Mouse (Mus musculus) intestine, embryonic 16.5 days (tissue): ENCODE data around the gene Ets2. TPM values are rescaled to one million over a fixed set of nuclear protein-coding genes. Genes with fewer than 3 reads are reported as not detected.
A peak's percentile ranks its signal among the peaks of the same experiment; 100 is the strongest.

Experiments
- ATAC-seq: fragments of 200-750 bp; cut with Nextera tagmentation; 2 replicates; pipeline ENCODE4 v1.8.0; 2017; ENCODE audit warnings: moderate TSS enrichment, moderate library complexity
- H3K27ac ChIP-seq: fragments of 300-500 bp; sonication (generic); 2 replicates; pipeline ENCODE4 v1.5.1; 2014; ENCODE audit warnings: mild to moderate bottlenecking, low read length
- H3K27me3 ChIP-seq: fragments of 300-500 bp; sonication (generic); replicated peaks from 2 replicates; pipeline ENCODE4 v1.6.1; 2014; ENCODE audit warnings: low read length, control low read depth, mixed read lengths; ENCODE audit not compliant: control insufficient read depth, insufficient read depth
- H3K36me3 ChIP-seq: fragments of 300-500 bp; sonication (generic); 2 replicates; pipeline ENCODE4 v1.6.1; 2014; ENCODE audit warnings: low read length, control low read depth; ENCODE audit not compliant: control insufficient read depth, insufficient read depth
- H3K4me1 ChIP-seq: fragments of 300-500 bp; sonication (generic); 2 replicates; pipeline ENCODE4 v1.6.1; 2014; ENCODE audit warnings: low read length, control low read depth, mixed read lengths; ENCODE audit not compliant: control insufficient read depth, insufficient read depth
- H3K4me2 ChIP-seq: fragments of 300-500 bp; sonication (generic); 2 replicates; pipeline ENCODE4 v1.6.1; 2014; ENCODE audit warnings: low read depth, low read length, control low read depth
- H3K4me3 ChIP-seq: fragments of 300-500 bp; sonication (generic); 2 replicates; pipeline ENCODE4 v1.5.1; 2014; ENCODE audit warnings: mild to moderate bottlenecking, low read length
- H3K9ac ChIP-seq: fragments of 300-500 bp; sonication (generic); 2 replicates; pipeline ENCODE4 v1.6.1; 2014; ENCODE audit warnings: low read depth, low read length
- H3K9me3 ChIP-seq: fragments of 300-500 bp; sonication (generic); 2 replicates; pipeline ENCODE4 v1.6.1; 2016; ENCODE audit warnings: low read length, control low read depth; ENCODE audit not compliant: control insufficient read depth
- WGBS: fragments of 180-500 bp; shearing (Covaris S2); extraction: QIAGEN DNeasy Blood & Tissue Kit; methylation state at CpG from one replicate; pipeline ENCODE4 v1.1.7; 2014; 5-methylcytosine and 5-hydroxymethylcytosine counted together
- polyA plus RNA-seq: library from polyadenylated mRNA; unstranded; fragments of >200 nt; fragmentation: Nextera tagmentation; extraction: Ambion mirVana; gene quantifications from 2 replicates; pipeline ENCODE4 v1.2.1, GENCODE M21; 2015

Ets2 gene
- polyA plus RNA-seq, 1 experiment from 2014 or later, result 58.6 TPM

GRCm38 (mm10) chr16:95720532-95720931, 18.7 kb downstream of the Ets2 start:
- Histone ChIP-seq H3K36me3 (peaks cover 48% of the 10 kb centered on the region), H3K9ac (no peak overlapping the region), H3K27ac (no peak overlapping the region), H3K9me3 (no peaks in the 10 kb centered on the region; the same call in 1 of the 2 replicates), H3K4me1 (no peaks in the 10 kb centered on the region), H3K4me2 (no peak overlapping the region), H3K4me3 (no peak overlapping the region), H3K27me3 (no peaks in the 10 kb centered on the region)
- no peak for ATAC-seq
- 87% methylated on average over 8 of the region's 8 CpGs for WGBS

- Histone ChIP-seq H3K4me3 (no peak overlapping the region), H3K27me3 (no peaks in the 10 kb centered on the region), H3K9me3 (no peaks in the 10 kb centered on the region; the same call in 1 of the 2 replicates), H3K27ac (no peak overlapping the region), H3K36me3 (peaks cover 17% of the 10 kb centered on the region), H3K4me2 (no peak overlapping the region), H3K4me1 (peaks cover 5% of the 10 kb centered on the region; the same call in 1 of the 2 replicates), H3K9ac (no peak overlapping the region)
- 87% methylated on average over 2 of the region's 2 CpGs for WGBS
- ATAC-seq, result no peak
Observed at GRCm38 (mm10) chr16:95724251-95724650, 22.4 kb downstream of the Ets2 start.

GRCm38 (mm10) chr16:95724776-95725175, 22.9 kb downstream of the Ets2 start:
- Histone ChIP-seq H3K4me1 (peaks cover 5% of the 10 kb centered on the region; the same call in 1 of the 2 replicates), H3K36me3 (peaks cover 16% of the 10 kb centered on the region), H3K27ac (no peak overlapping the region), H3K27me3 (no peaks in the 10 kb centered on the region), H3K4me2 (no peak overlapping the region), H3K4me3 (no peak overlapping the region), H3K9ac (no peak overlapping the region), H3K9me3 (no peaks in the 10 kb centered on the region; the same call in 1 of the 2 replicates)
- no peak for ATAC-seq
- WGBS, result 81% methylated on average over 5 of the region's 5 CpGs

GRCm38 (mm10) chr16:95726802-95727201, 24.9 kb downstream of the Ets2 start:
- H3K36me3 ChIP-seq, result no peaks in the 10 kb centered on the region
- H3K9ac ChIP-seq, result no peak overlapping the region
- no peak overlapping the region for H3K27ac ChIP-seq
- WGBS, result 91% methylated on average over 4 of the region's 4 CpGs
- ATAC-seq, result no peak
- H3K9me3 ChIP-seq, result no peaks in the 10 kb centered on the region
- H3K4me1 ChIP-seq, result peaks cover 5% of the 10 kb centered on the region; the same call in 1 of the 2 replicates
- no peak overlapping the region for H3K4me2 ChIP-seq
- no peaks in the 10 kb centered on the region for H3K27me3 ChIP-seq
- H3K4me3 ChIP-seq, result no peak overlapping the region

- no peak overlapping the region for H3K9ac ChIP-seq
- H3K27me3 ChIP-seq, result no peaks in the 10 kb centered on the region
- H3K4me2 ChIP-seq, result no peak overlapping the region
- H3K4me3 ChIP-seq, result no peak overlapping the region
- H3K4me1 ChIP-seq, result peaks cover 5% of the 10 kb centered on the region; the same call in 1 of the 2 replicates
- no peaks in the 10 kb centered on the region for H3K9me3 ChIP-seq
- no peaks in the 10 kb centered on the region for H3K36me3 ChIP-seq
- ATAC-seq, result peak; percentile 63
- no peak overlapping the region for H3K27ac ChIP-seq
- 66% methylated on average over 10 of the region's 10 CpGs for WGBS
Observed at GRCm38 (mm10) chr16:95728453-95729435, 26.9 kb downstream of the Ets2 start.

- H3K36me3 ChIP-seq, result no peaks in the 10 kb centered on the region
- H3K9ac ChIP-seq, result no peak overlapping the region
- H3K27me3 ChIP-seq, result no peaks in the 10 kb centered on the region
- no peak overlapping the region for H3K4me3 ChIP-seq
- H3K9me3 ChIP-seq, result no peaks in the 10 kb centered on the region
- H3K27ac ChIP-seq, result no peak overlapping the region
- ATAC-seq, result no peak
- H3K4me1 ChIP-seq, result peaks cover 5% of the 10 kb centered on the region; the same call in 1 of the 2 replicates
- H3K4me2 ChIP-seq, result no peak overlapping the region
- 74% methylated on average over 6 of the region's 6 CpGs for WGBS
Observed at GRCm38 (mm10) chr16:95729775-95730174, 27.9 kb downstream of the Ets2 start.

GRCm38 (mm10) chr16:95734785-95735184, 32.9 kb downstream of the Ets2 start:
- Histone ChIP-seq H3K4me3 (no peak overlapping the region), H3K4me1 (no peaks in the 10 kb centered on the region), H3K4me2 (no peak overlapping the region), H3K9me3 (no peaks in the 10 kb centered on the region), H3K36me3 (no peaks in the 10 kb centered on the region), H3K27ac (no peak overlapping the region), H3K9ac (no peak overlapping the region), H3K27me3 (no peaks in the 10 kb centered on the region)
- no peak for ATAC-seq
- WGBS, result 79% methylated on average over 2 of the region's 2 CpGs

- H3K4me3 ChIP-seq, result no peak overlapping the region
- no peak overlapping the region for H3K4me2 ChIP-seq
- H3K9me3 ChIP-seq, result no peaks in the 10 kb centered on the region
- no peaks in the 10 kb centered on the region for H3K4me1 ChIP-seq
- no peaks in the 10 kb centered on the region for H3K27me3 ChIP-seq
- no peak for ATAC-seq
- no peaks in the 10 kb centered on the region for H3K36me3 ChIP-seq
- H3K27ac ChIP-seq, result no peak overlapping the region
- H3K9ac ChIP-seq, result no peak overlapping the region
Observed at GRCm38 (mm10) chr16:95736059-95736458, 34.2 kb downstream of the Ets2 start.

GRCm38 (mm10) chr16:95736470-95736869, 34.6 kb downstream of the Ets2 start:
- no peak for ATAC-seq
- H3K36me3 ChIP-seq, result no peaks in the 10 kb centered on the region
- no peaks in the 10 kb centered on the region for H3K9me3 ChIP-seq
- no peak overlapping the region for H3K9ac ChIP-seq
- H3K4me1 ChIP-seq, result no peaks in the 10 kb centered on the region
- no peak overlapping the region for H3K4me3 ChIP-seq
- no peaks in the 10 kb centered on the region for H3K27me3 ChIP-seq
- no peak overlapping the region for H3K27ac ChIP-seq
- WGBS, result 70% methylated on average over 6 of the region's 6 CpGs
- no peak overlapping the region for H3K4me2 ChIP-seq
